Mouse (Mus musculus): Measurements from ENCODE around the gene Clca3a1.

Gene Clca3a1

DNA sequence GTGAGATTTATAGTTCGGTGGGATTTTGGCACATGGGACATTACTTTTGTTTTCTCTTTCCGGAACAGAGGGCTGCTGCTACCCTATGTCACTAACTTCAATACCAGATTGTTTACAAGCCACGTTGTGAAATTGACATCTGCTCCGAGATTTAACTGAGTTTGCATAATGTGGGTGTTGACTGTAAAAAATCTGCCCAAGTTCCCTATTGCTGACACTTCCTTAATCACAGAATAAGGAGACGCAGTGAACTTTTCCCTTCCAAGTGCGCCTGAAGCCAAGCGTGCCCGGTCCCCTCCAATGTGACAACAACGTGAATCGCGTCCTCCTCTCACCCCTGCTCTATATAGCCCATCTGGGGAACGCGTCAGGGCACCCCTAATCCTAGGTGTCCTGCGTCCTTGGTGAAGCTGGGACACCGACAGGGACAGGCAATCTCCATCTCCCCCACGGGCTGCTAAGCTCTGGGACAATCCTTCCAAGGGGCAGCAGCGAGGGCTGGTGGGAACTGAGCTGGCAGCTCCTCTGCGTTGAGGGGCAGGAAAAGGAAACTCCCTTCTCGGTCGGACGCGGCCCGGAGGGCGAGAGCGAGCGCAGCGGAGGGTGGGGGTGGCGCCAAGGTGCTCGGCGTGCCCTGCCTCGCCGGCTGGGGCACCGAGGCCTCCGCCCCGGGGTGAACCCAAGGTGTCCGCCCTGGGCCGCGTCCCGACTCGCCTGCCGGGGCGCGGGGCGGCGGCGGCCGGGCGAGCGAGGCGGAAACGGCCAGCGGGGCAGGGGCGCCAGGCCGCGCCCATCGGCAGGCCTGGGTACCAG, 41.5 kb downstream of the Clca3a1 start:
- DNase-seq (ENCODE audit: low spot score) = peak; percentile 71

DNA sequence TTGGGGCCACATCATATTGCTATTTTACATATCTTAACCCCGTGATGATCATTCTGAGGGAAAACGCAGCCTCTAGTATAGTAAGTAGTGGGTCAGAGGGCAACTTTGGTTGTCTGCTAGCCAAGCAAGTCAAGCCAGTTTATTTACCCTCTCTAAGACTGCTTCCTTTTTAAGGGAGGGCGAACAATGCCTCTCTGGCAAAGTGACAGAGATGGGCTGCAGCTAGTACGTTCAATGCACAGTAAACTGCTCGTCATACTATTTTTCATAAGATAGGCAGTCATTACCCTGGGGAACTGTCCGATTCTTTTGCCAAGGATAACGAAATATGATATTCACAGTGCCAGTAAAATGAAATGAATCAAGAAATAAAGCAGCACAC, 42.1 kb downstream of the Clca3a1 start:
- no peak for DNase-seq (ENCODE audit: low spot score)

DNA sequence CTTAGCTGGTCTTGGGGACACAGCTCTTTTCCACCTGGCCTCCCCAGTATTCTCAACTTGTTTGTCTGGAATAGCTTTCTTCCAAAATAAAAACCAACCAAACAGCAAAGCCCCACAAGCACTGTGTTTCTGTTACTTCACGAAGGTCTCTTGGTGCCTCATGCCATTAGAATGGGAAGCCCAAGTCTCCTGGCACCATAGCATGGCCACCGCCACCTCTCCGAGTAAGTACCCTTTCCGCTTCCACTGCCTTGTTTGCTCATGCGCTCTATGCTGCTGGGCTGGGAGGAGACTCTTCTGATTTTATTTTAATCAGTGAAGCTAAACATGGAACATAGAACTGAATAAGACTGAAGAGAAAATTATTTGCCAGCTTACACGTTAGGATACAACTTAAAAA, 42.9 kb downstream of the Clca3a1 start:
- DNase-seq (ENCODE audit: low spot score) = no peak

DNA sequence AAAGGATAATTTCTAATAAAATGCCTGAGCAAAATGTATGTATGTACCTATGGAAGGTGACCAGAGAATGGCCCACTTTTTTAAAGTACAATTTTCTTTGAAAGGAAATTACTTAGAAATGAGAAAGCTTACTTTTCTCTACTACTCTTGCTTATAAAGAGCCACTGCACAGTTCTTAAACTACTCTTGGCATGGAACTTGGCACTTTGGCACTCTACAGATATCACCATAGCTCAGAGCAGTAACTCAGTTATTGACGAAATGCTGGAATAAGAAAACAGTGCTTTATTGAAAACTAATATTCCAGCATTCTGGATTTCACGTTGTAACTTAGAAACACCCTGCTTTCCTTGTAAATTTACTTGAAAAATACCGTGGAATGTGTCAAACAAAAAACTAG, 43.7 kb downstream of the Clca3a1 start:
- DNase-seq (ENCODE audit: low spot score) = no peak

DNA sequence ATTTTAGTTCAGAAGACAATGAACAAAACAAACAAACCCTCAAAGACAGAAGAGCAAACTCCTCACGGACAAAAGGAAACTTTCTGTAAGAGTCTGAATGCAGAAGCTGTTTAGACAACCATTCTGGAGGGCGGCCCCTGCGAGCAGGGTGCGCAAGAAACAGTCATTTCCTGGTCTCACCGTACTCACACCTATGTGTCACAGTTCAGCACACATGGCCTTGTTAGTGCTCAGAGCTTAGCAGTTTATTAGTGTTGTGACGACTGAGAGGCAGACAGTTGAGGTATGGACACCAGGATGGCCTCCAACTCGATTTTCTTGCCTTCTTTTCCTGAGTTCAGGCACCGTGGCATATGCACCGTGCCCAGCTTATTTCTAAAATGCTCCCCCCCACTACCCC, 44.9 kb downstream of the Clca3a1 start:
- no peak for DNase-seq (ENCODE audit: low spot score)

DNA sequence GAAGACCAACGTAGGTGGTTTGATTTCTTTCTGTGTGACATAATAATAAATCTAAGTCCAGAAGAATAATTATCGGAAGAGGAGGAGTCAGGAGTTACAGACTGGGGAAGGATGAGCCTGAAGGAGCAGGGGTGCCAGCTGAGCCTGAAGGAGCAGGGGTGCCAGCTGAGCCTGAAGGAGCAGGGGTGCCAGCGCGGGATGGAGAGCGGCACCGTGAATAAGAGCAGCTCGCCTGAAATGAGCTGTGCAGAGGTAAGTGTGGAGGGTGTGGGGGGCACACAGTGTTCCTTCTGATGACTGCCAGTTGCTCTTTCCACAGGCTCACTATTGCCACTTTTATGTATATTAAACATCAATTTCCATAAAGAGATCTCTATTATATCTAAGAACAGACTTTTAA, 45.7 kb downstream of the Clca3a1 start:
- no peak for DNase-seq (ENCODE audit: low spot score)

DNA sequence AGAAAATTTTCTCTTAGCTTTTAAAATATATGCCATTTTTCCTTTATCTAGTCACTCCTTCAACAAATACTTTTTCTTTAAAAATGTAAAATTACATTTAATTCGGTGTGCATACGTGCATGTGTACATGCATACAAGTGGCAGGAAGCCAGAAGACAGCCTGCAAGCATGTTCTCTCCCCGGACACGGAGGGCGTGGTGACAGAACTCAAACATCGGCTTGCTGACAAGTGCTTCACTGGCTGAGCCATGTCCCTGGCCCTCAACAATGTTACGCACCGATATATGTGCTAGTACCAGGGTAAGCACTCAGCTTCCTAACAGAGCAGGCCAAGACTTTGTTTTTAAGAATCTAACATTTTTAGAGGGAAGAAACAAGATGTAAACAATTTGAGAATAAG, 46.2 kb downstream of the Clca3a1 start:
- DNase-seq (ENCODE audit: low spot score) = no peak

DNA sequence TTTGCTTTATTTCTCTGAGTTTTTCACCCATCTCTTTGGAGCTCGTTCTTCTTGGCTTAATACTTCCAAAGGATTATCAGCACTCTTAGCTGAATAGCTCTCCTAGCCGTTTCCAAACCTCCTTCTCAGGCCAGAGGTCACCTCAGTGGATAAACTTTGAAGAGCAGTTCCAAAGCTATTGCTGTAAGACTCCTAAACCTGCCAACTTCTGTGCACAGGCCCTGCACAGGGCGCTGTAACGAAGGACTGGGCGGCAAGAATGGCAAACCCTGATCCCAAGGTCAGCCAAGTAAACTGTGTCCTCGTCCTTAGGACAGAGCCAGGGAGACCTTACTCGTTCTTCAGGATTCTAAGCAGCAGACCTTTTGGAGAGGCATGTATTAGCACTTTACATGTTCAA, 46.7 kb downstream of the Clca3a1 start:
- no peak for DNase-seq (ENCODE audit: low spot score)

DNA sequence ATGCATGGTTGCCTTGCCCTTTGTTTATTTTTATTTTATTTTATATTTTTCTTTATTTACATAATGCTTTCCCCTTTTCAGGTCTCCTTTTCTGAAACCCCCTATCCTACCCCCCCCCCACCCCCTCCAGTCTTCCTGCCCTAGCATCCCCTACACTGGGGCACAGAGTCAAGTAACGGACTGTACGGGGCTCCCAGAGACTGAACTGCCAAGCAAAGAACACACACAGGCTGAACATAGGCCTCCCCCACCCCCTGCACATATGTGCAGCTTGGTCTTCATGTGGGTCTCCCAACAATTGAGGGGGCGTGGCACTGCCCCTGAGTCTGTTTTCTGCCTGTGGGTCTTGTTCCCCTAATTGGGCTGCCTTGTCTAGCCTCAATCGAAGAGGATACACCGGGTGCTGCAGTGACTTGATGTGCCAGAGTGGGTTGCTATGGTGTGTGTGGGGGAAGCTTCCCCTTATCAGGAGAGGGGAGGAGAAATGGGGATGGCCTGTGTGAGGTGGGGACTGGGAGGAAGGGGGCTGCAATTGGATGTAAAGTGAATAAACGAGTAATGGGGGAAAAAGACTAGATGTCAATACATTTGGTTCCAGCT, 49.1 kb downstream of the Clca3a1 start:
- DNase-seq (ENCODE audit: low spot score) = no peak

DNA sequence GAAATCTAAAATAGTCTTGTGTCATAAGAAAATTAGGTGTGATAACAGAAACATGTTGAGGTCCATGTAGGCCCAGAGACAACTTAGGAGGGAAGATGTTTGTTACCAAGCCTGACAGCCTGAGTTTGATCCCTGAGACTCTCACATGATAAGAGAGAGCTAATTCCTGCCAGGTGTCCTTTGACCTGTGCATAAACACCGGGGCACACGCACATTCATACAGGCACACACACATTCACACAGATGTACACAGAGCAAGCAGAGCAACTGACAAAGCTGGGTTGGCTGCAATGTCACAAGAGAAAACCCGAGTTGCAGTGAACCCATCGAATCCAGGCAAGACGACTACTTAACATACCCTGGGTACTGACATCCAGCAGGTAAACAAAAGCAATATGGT, 52.2 kb downstream of the Clca3a1 start:
- DNase-seq (ENCODE audit: low spot score) = no peak

DNA sequence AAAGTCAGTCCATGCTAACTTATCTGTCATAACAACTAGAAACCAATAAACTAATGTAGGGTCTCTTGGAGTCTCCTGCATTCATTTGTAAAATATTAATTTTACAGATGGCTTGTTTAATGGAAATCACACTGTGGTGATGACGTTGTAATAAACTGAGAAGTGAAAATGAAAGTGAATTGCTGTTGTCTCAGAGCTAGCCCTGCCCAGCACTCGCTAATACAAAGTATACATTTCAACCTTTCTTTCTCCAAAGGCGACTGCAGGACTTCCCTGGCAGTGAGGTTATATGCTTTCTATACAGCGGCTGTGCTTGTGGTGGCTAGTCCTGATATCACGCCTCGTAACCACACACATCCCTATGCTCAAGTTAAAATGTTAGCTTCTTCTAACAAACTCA, 56.8 kb downstream of the Clca3a1 start:
- DNase-seq (ENCODE audit: low spot score) = no peak

DNA sequence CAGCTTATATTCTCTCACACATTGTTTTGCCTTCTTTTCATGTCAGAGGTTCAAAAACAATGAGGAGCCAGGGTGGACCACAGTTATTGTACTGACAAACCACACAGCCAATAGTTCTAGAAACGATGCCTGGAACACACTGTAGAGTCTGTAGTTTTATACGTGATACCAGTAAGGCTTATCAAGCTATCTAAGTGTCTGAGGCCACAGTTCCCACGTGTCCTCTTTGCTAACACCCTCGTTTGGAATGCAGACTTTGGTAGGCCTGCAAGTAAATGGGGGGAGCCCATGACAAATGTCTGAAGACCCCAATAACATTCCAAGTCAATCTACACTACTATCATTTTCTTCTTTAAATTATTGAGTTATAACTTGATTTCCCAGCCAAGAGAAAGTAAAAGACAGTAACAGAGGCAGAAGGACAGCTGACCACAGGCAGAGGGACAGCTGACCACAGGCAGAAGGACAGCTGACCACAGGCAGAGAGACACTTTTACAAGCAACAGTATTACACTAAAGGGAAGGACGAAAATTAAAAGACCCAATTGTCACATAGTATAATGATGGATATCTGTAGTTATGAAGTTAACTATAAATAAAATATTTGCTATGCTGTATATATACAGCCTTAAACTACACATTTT, 61.9 kb downstream of the Clca3a1 start:
- no peak for DNase-seq (ENCODE audit: low spot score)

DNA sequence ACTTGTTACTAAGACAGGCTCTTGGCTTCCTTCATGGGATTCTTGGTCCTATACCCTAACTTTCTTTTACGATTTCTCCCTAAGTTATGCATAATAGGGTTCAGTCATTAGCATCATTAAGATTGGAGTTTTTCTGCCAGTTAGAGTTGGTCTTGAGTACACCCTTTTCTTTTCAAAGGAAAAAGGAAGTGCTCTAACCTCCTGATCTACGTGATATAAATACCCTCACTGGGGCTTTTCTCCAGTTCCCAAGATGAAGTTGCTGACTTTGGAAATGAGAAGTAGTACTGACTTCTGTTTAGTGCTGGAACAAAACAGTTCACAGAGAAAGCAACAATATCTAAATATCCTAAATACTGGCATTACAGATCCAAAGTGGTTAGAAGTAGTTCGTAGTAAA, 62.8 kb downstream of the Clca3a1 start:
- DNase-seq (ENCODE audit: low spot score) = no peak

DNA sequence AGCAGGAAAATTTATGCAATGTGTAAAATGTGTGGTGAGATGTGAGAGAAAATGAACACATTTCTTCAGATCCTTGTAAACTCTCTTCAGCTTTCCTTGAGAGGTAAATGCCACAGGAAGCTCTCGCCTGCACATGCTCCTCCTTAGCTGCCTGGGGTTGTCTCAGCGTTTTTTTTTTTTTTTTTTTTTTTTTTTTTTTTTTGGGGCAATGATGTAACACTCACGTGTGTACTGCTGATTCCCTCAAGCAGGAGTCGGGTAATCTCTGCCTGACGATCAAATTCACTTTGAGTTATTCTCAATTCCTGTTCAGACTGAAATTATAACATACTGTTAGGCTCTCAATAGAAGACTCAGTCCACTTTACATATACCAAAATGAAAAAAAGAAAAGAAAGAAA, 63.6 kb downstream of the Clca3a1 start:
- DNase-seq (ENCODE audit: low spot score) = no peak

DNA sequence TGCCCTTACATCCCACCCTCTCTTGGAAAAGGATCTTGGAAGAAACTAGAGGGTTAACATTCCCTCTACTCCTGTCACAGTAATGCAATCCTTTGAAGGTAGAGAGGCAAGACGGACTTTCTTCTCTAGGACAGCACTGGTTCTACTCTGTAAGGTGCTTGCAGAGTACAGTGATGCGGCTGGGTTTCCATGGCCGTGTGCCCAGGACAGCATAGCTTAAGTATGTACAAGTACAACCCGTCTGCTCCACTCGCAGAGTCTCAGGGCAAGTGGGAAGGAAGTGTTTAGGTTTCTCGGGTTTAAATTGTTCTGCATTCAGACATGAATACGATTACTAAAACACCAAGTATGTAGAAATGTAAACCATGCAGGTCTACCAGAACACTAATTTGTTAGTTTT, 65.8 kb downstream of the Clca3a1 start:
- DNase-seq (ENCODE audit: low spot score) = no peak

DNA sequence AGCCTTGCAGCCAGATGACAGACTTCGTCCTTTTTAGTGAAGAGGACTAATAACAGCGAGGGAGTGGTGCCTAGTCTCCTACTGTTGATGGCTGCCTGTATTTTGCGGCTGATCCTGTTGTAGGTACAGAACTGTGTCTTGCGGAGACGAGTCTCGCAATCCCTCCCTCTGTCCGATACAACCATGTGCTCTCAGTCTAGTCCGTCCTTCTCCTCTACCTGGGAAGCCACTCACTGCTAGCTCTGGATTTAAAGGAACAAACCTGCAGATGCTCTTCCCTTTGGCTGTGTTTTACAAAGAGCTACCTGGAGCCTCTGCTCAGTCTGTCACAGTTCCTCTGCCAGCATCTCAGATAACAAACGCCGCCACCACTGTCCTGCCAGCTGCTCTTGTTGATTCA, 66.7 kb downstream of the Clca3a1 start:
- no peak for DNase-seq (ENCODE audit: low spot score)

DNA sequence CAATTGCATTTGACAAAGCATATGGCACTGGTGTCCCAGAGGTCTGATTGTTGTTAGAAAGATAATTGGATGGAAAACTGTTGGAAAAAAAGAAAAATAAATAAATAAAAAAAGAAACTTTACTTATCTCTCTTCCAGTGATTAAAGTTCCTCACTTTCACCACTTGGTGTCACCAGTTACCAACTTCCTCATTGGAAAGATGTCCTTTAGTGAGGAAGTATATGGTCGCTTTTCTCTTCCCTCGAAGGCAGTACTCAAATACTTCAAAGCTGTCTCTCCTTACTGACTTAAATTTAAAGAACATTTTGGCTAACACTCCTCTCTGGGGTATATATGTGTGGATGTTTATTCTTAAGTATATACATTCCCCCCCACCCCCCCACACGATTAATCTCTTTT, 68.7 kb downstream of the Clca3a1 start:
- no peak for DNase-seq (ENCODE audit: low spot score)

DNA sequence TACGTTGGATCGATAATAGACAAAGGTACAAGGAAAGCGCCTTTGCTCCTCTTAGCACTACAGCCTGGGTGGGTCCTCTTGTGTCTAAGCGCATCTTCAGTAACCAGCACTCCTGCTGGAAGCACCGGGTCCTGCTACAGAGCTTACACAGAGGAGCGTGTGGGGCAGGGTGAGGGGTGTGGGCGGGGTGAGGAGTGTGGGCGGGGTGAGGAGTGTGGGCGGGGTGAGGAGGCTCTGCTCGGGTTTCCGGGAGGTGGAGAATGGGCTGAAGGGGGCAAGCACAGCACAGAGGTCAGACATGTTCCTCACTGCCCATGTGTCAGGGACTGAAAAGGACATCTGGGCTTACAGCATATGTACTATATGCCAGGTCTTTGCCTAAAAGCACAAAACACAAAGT, 71.5 kb downstream of the Clca3a1 start:
- DNase-seq (ENCODE audit: low spot score) = peak; percentile 24

DNA sequence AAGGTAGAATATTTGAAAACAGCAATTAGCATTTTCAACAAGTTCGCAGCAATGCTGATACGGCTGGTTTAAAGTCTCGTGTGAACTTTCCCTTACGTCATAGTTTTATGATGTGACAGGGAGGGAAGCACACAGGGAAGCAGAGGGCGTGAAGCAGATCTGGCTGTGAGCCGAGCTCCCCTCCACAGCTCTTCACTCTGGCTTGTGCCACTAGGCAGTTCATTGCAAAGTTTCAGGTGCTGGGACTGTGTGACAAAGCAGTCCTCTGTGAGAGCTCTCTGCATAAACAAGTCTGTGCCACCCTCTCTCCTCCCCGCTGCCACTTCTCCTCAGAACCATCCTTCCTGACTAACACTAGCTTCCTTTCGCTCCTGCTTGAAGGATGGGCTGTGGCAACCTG, 72.5 kb downstream of the Clca3a1 start:
- DNase-seq (ENCODE audit: low spot score) = no peak

DNA sequence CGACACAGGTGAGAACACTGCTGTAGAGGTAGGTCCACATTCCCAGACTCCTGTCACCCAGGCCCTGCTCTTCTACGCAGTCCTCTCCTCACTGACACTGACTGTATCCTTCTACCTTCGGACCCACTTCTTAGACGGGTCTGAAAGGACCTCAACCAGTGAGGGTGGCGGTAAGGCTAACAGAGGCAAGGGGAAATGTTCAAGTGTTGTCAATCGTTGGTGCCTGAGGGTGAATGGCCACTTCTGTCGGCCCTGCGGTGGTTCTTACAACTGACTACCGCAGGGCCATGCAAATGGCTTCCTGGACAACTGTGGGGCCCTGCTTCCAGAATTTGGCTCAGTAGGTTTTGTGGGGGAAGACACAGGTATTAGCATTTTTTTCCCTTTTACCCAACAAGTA, 73.2 kb downstream of the Clca3a1 start:
- no peak for DNase-seq (ENCODE audit: low spot score)

DNA sequence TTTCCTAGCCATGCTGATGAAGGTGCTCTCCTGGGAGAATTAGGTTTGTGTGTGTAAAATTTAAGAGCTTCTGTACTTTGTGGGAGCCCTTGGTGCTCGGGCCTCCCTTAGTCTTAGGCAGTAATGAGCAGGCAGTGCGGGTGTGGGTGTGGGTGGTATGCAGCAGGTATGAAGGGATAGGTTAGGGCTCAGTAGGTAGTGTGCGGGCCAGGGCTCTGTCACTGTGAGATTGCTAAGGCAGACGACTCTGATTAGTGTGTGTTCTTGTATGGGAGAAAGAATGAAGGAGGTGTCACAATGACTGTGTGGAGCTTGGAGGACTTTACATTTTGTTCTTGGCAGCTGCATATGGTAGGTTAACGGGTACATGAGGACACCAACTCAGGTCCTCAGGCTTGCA, 74.6 kb downstream of the Clca3a1 start:
- no peak for DNase-seq (ENCODE audit: low spot score)

DNA sequence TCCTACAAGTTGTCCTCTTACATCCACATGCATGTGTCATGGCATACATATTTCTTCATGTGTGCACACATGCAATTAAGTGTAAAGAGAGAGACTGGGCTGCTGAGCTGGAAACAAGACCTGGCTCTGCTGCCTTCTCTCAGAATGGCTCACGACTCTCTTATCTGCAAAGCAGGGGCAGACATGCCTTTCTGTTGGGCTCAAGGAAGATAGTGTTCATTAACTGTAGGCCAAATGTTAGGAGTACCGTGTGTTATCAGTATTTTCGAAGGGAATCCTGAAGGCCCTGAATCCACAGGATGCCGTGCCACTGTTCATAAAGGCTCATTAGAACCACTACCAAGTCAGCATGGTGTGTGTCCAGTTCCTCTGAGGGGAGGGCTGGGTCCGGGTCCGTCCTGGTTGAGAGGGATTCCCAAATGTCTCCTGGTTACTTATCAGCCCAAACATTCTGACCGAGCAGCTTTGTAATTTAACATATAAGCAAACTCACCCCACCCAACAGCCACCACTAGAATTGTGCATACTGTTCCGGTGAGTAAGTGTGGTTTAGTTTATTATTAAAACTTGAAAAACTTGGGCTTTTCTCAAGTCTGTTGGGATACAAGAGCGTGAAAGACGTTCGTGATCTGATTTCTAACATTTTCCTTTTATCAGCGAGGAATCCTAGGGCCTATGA, 77.5 kb downstream of the Clca3a1 start:
- no peak for DNase-seq (ENCODE audit: low spot score)

DNA sequence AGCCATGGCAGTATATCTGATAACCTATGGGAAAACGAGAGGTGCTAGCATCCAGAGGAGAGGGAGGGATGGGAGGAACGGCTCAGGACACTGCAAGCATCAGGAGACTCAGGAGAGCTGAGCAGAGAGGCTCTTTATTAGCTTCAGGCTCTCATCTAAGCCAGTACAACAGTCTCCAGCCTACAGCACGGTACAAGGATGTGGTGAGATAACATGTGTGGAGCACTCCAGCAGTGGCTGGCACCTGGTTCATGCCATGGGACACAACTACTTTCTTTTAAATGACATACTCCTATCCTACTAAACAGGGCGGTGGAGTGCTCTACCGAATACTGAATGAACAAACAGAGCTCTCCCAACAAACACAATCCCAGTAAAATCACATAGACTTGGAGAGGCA, 79.2 kb downstream of the Clca3a1 start:
- no peak for DNase-seq (ENCODE audit: low spot score)

Data from testis, postnatal 14 days (tissue).